9 mouse cellular contexts compared by ENCODE assay signal in the genomic region with DNA sequence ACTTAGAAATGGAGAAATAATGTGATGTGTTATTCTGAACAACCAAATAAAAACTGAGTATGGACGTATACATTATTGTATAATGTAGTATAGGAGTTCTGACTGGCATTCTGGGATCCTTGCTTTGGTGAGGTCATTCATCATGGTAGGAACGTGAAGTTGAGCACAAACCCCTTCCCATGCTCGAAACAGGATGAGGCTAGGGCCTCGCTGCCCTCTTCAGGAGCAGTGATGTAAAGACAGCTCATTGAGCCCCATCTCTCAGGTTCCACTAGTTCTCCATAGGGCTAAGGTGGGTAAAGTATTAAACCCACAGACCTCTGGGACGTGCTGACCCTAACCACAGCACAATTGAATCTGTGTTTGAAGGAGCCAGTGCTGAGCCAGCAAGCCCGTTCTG.
DNase-seq lines count a peak whose midpoint lies in the region; ATAC-seq lines count a peak whose summit lies in the region.
"Had no signal": no experiment of that assay in that cellular context is flagged by ENCODE, and none has a peak within 500 bp of the region (broad histone marks: within the 10 kb centered on the region; RNA-seq: fewer than 3 reads in every experiment).

No protein-coding gene starts in this region.

- no peaks in the 10 kb centered on the region for H3K36me3 ChIP-seq in liver, embryonic 12.5 days
- H3K36me3 ChIP-seq in forebrain, embryonic 13.5 days (ENCODE audit: poor library complexity, severe bottlenecking): no peaks in the 10 kb centered on the region

- no peak overlapping the region for H3K9ac ChIP-seq in liver, embryonic 12.5 days
- H3K9ac ChIP-seq in forebrain, embryonic 13.5 days: no peak overlapping the region

- no peaks in the 10 kb centered on the region for H3K4me1 ChIP-seq in liver, embryonic 12.5 days
- 0 out of 2 replicates have a peak, but pooled peaks cover 4% of the 10 kb centered on the region for H3K4me1 ChIP-seq in forebrain, embryonic 13.5 days

- no peaks in the 10 kb centered on the region for H3K9me3 ChIP-seq in liver, embryonic 12.5 days (replicated peaks)
- H3K9me3 ChIP-seq in forebrain, embryonic 13.5 days (replicated peaks): no peaks in the 10 kb centered on the region

- no peak overlapping the region for H3K4me2 ChIP-seq in liver, embryonic 12.5 days
- no peak overlapping the region for H3K4me2 ChIP-seq in forebrain, embryonic 13.5 days

- no peak for ATAC-seq in liver, embryonic 12.5 days
- ATAC-seq in forebrain, embryonic 13.5 days: peak; percentile 72

- no peak overlapping the region for H3K4me3 ChIP-seq in liver, embryonic 12.5 days
- no peak overlapping the region for H3K4me3 ChIP-seq in forebrain, embryonic 13.5 days

- 49% methylated on average over 6 of the region's 6 CpGs for WGBS in liver, embryonic 12.5 days (ENCODE audit: insufficient replicate concordance)
- 52% methylated on average over 6 of the region's 6 CpGs for WGBS in forebrain, embryonic 13.5 days

- H3K27ac ChIP-seq in liver, embryonic 12.5 days: no peak overlapping the region
- no peak overlapping the region for H3K27ac ChIP-seq in forebrain, embryonic 13.5 days
- H3K27ac ChIP-seq: macrophage had no signal

- DNase-seq in adrenal gland, adult 2 months: peak; percentile 30
- no peak for DNase-seq in adrenal gland, adult 18-20 months (ENCODE audit: low spot score in 2 of 2)
- DNase-seq in liver: peak; percentile 15
- peak; percentile 34 for DNase-seq in mesoderm, embryonic 11.5 days (ENCODE audit: low read depth, low spot score)
- no peak for DNase-seq in right cerebral cortex, postnatal 14 days
- DNase-seq in left cerebral cortex, postnatal 14 days (ENCODE audit: low spot score in 2 of 2): no peak

- no peaks in the 10 kb centered on the region for H3K27me3 ChIP-seq in liver, embryonic 12.5 days (replicated peaks)
- no peaks in the 10 kb centered on the region for H3K27me3 ChIP-seq in forebrain, embryonic 13.5 days

- intact Hi-C loops in left cerebral cortex, postnatal 14 days (cut with DNase I): loop anchor here (5.0 to 10.0 kb wide), 4 partner anchors 178 to 570 kb away; a partner anchor contains a TSS

Comparison
In these comparisons a context has a peak if more than half of its experiments do, and no peak if none do; other contexts are left out.
1. DNase-seq: peak in adrenal gland, adult 2 months (single experiment), liver (single experiment) and mesoderm, embryonic 11.5 days (single experiment); none in adrenal gland, adult 18-20 months (0 of 2), right cerebral cortex, postnatal 14 days (single experiment) and left cerebral cortex, postnatal 14 days (0 of 2).